Mouse (Mus musculus) hindbrain, postnatal 0 days (tissue): ENCODE measurements around the gene Tsnaxip1. TPM values are rescaled to one million over a fixed set of nuclear protein-coding genes. Genes with fewer than 3 reads are reported as not detected.

Experiments used
- ATAC-seq: fragments of 200-750 bp; cut with Nextera tagmentation; 2 replicates; pipeline ENCODE4 v1.8.0; 2017; ENCODE audit warnings: mild to moderate bottlenecking, moderate TSS enrichment, moderate library complexity
- DNase-seq: peaks from one replicate; pipeline ENCODE4 v3.0.0-alpha.2; 2015; ENCODE audit warnings: low spot score
- H3K27ac ChIP-seq: fragments of 300-500 bp; sonication (generic); 2 replicates; pipeline ENCODE4 v1.5.1; 2014; ENCODE audit warnings: mild to moderate bottlenecking
- H3K27me3 ChIP-seq: fragments of 300-500 bp; sonication (generic); 2 replicates; pipeline ENCODE4 v1.6.1; 2014; ENCODE audit warnings: low read length, mixed read lengths; ENCODE audit not compliant: insufficient read depth
- H3K36me3 ChIP-seq: fragments of 300-500 bp; sonication (generic); 2 replicates; pipeline ENCODE4 v1.6.1; 2014; ENCODE audit warnings: low read length, mixed read lengths; ENCODE audit not compliant: insufficient read depth
- H3K4me1 ChIP-seq: fragments of 300-500 bp; sonication (generic); 2 replicates; pipeline ENCODE4 v1.6.1; 2014; ENCODE audit warnings: antibody characterized with exemption, low read length, mixed read lengths; ENCODE audit not compliant: insufficient read depth
- H3K4me2 ChIP-seq: fragments of 300-500 bp; sonication (generic); 2 replicates; pipeline ENCODE4 v1.6.1; 2014; ENCODE audit warnings: low read depth, mild to moderate bottlenecking, low read length, moderate library complexity, mixed read lengths
- H3K4me3 ChIP-seq: fragments of 300-500 bp; sonication (generic); 2 replicates; pipeline ENCODE4 v1.5.1; 2014; ENCODE audit warnings: low read length
- H3K9ac ChIP-seq: fragments of 300-500 bp; sonication (generic); replicated peaks from 2 replicates; pipeline ENCODE4 v1.6.1; 2014; ENCODE audit warnings: mild to moderate bottlenecking, low read length, moderate library complexity, mixed read lengths
- H3K9me3 ChIP-seq: fragments of 300-500 bp; sonication (generic); 2 replicates; pipeline ENCODE4 v1.6.1; 2016; ENCODE audit warnings: low read length, mixed read lengths
- CTCF ChIP-seq: IDR thresholded peaks from 2 replicates; pipeline ENCODE4 v1.5.1; 2016; ENCODE audit warnings: antibody characterized with exemption, control low read depth, low read depth
- WGBS: fragments of 180-500 bp; shearing (Covaris S2); extraction: QIAGEN DNeasy Blood & Tissue Kit; methylation state at CpG from one replicate; pipeline ENCODE4 v1.1.7; 2014; 5-methylcytosine and 5-hydroxymethylcytosine counted together
- polyA plus RNA-seq: library from polyadenylated mRNA; unstranded; fragments of >200 nt; fragmentation: Nextera tagmentation; extraction: Ambion mirVana; gene quantifications from 2 replicates; pipeline ENCODE4 v1.2.1, GENCODE M21; 2015
- total RNA-seq: library from RNA; depleted of rRNA; stranded (reverse); fragments of >200 nt; gene quantifications from 2 replicates; pipeline ENCODE4 v1.2.3, GENCODE M21; 2014; rRNA removed

Tsnaxip1 gene
- total RNA-seq (0.36 and 0.37 TPM in 2 replicates), polyA plus RNA-seq (0.64 and 0.71 TPM in 2 replicates)

GRCm38 (mm10) chr8:105826861-105827848 is at the start of gene Tsnaxip1, which contains the start of gene Ranbp10:
Gene Tsnaxip1 (plus strand): TSS chr8:105827731.
Gene Ranbp10 (minus strand): TSS chr8:105827350.
- Histone ChIP-seq H3K27me3 (no peaks in the 10 kb centered on the region), H3K9me3 (no peaks in the 10 kb centered on the region), H3K27ac (peak within 1 kb of the TSS; percentile 78), H3K36me3 (peaks cover 7% of the 10 kb centered on the region; the same call in 1 of the 2 replicates), H3K4me3 (peak within 1 kb of the TSS; percentile 61), H3K9ac (peak within 1 kb of the TSS; percentile 69), H3K4me1 (peaks cover 9% of the 10 kb centered on the region), H3K4me2 (peak within 1 kb of the TSS; percentile 88)
- DNase-seq (peak; percentile 99), ATAC-seq (peak; percentile 100)
- TF ChIP-seq CTCF, result no peak
- under 1% methylated on average over 52 of the region's 52 CpGs for WGBS

GRCm38 (mm10) chr8:105777833-105778232 is 49.7 kb upstream of the Tsnaxip1 start:
- no peak for TF ChIP-seq CTCF
- H3K27ac ChIP-seq, result no peak overlapping the region
- H3K27me3 ChIP-seq, result no peaks in the 10 kb centered on the region
- no peaks in the 10 kb centered on the region for H3K4me1 ChIP-seq
- no peak for ATAC-seq
- no peaks in the 10 kb centered on the region for H3K9me3 ChIP-seq
- H3K36me3 ChIP-seq, result peaks cover 53% of the 10 kb centered on the region
- DNase-seq, result no peak
- WGBS, result 82% methylated on average over 2 of the region's 2 CpGs
- no peak overlapping the region for H3K9ac ChIP-seq
- no peak overlapping the region for H3K4me2 ChIP-seq
- H3K4me3 ChIP-seq, result no peak overlapping the region

- no peak overlapping the region for H3K4me2 ChIP-seq
- H3K4me3 ChIP-seq, result no peak overlapping the region
- ATAC-seq, result no peak
- H3K9ac ChIP-seq, result no peak overlapping the region
- no peaks in the 10 kb centered on the region for H3K9me3 ChIP-seq
- no peak for DNase-seq
- H3K27me3 ChIP-seq, result no peaks in the 10 kb centered on the region
- peaks cover 33% of the 10 kb centered on the region for H3K36me3 ChIP-seq
- TF ChIP-seq CTCF, result no peak
- WGBS, result 91% methylated on average over 5 of the region's 5 CpGs
- no peak overlapping the region for H3K27ac ChIP-seq
- H3K4me1 ChIP-seq, result no peaks in the 10 kb centered on the region
Observed at GRCm38 (mm10) chr8:105780298-105780697, 47.2 kb upstream of the Tsnaxip1 start.

GRCm38 (mm10) chr8:105788241-105788640 is 39.3 kb upstream of the Tsnaxip1 start:
- H3K27ac ChIP-seq, result no peak overlapping the region
- H3K27me3 ChIP-seq, result no peaks in the 10 kb centered on the region
- DNase-seq, result peak; percentile 62
- H3K4me1 ChIP-seq, result no peaks in the 10 kb centered on the region
- peaks cover 6% of the 10 kb centered on the region; the same call in 1 of the 2 replicates for H3K36me3 ChIP-seq
- H3K4me3 ChIP-seq, result no peak overlapping the region
- peak; percentile 74 for TF ChIP-seq CTCF
- no peak for ATAC-seq
- 94% methylated on average over 2 of the region's 2 CpGs for WGBS
- no peak overlapping the region for H3K9ac ChIP-seq
- no peak overlapping the region for H3K4me2 ChIP-seq
- H3K9me3 ChIP-seq, result no peaks in the 10 kb centered on the region

- ATAC-seq, result no peak
- no peak for DNase-seq
- H3K4me1 ChIP-seq, result no peaks in the 10 kb centered on the region
- no peak overlapping the region for H3K4me3 ChIP-seq
- no peaks in the 10 kb centered on the region for H3K27me3 ChIP-seq
- no peak overlapping the region for H3K27ac ChIP-seq
- H3K9me3 ChIP-seq, result no peaks in the 10 kb centered on the region
- WGBS, result 59% methylated on average over 4 of the region's 4 CpGs
- TF ChIP-seq CTCF, result no peak
- peaks cover 6% of the 10 kb centered on the region; the same call in 1 of the 2 replicates for H3K36me3 ChIP-seq
- no peak overlapping the region for H3K9ac ChIP-seq
- no peak overlapping the region for H3K4me2 ChIP-seq
Observed at GRCm38 (mm10) chr8:105788927-105789326, 38.6 kb upstream of the Tsnaxip1 start.

- Histone ChIP-seq H3K4me3 (no peak overlapping the region), H3K4me2 (no peak overlapping the region), H3K9me3 (no peaks in the 10 kb centered on the region), H3K4me1 (no peaks in the 10 kb centered on the region), H3K9ac (no peak overlapping the region), H3K27me3 (no peaks in the 10 kb centered on the region), H3K27ac (no peak overlapping the region), H3K36me3 (peaks cover 6% of the 10 kb centered on the region; the same call in 1 of the 2 replicates)
- ATAC-seq (no peak), DNase-seq (no peak)
- TF ChIP-seq CTCF, result no peak
Observed at GRCm38 (mm10) chr8:105789626-105790025, 37.9 kb upstream of the Tsnaxip1 start.

GRCm38 (mm10) chr8:105793331-105793730 is 34.2 kb upstream of the Tsnaxip1 start:
- no peak overlapping the region for H3K4me3 ChIP-seq
- H3K9ac ChIP-seq, result no peak overlapping the region
- H3K9me3 ChIP-seq, result no peaks in the 10 kb centered on the region
- no peaks in the 10 kb centered on the region for H3K4me1 ChIP-seq
- no peak overlapping the region for H3K4me2 ChIP-seq
- ATAC-seq (no peak), DNase-seq (no peak)
- no peaks in the 10 kb centered on the region for H3K27me3 ChIP-seq
- no peak overlapping the region for H3K27ac ChIP-seq
- WGBS, result 95% methylated on average over 1 of the region's 1 CpGs
- no peaks in the 10 kb centered on the region for H3K36me3 ChIP-seq
- TF ChIP-seq CTCF, result no peak
